Mouse (Mus musculus) layer of hippocampus, postnatal 14 days (tissue): ENCODE data around the gene Sept14. TPM values are rescaled to one million over a fixed set of nuclear protein-coding genes. Genes with fewer than 3 reads are reported as not detected.
"Not testable (repeated sequence)": the region's sequence is repeated elsewhere in the genome, so short reads cannot be mapped to it uniquely, and the experiment has no call there.

Experiments used
- DNase-seq, 2 experiments: peaks; one replicate each; pipeline ENCODE4 v3.0.0; 2021 to 2022; ENCODE audit warnings: low spot score in 2 of 2, mixed read lengths in 1 of 2
- long read RNA-seq, 2 experiments: library from polyadenylated mRNA; stranded (forward); transcript quantifications; one replicate each; pipeline ENCODE4 v2.0.0; 2021
- total RNA-seq, 2 experiments: library from RNA; stranded (reverse); gene quantifications; 2 replicates each; pipeline ENCODE4 v1.2.3; 2021

Gene Sept14
- total RNA-seq: not detected
- long read RNA-seq, experiment 1: 0 reads
- long read RNA-seq, experiment 2: 0 reads

DNA sequence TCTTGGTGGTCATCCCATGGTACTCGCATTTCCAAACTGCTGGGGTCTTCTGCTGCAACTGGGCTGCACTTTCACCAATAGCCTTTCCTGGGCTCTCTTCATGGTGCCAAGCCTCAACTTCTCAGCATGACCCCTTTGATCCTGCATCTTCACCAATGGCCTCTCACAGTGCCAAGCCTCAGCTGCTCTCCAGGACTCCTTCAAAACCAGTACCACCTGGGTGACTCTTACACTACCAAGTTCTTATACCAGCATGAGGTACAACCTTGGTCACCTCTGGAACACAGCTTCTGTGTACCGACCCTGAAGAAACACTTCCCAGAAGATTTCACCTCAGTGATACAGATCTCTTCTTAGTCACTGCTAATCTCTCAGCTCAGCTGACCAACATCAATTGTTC, at the start of gene Sept14:
Gene Sept14, minus strand, starts transcription at position 101 of the 400 bp plus-strand sequence.
- DNase-seq: no peak

DNA sequence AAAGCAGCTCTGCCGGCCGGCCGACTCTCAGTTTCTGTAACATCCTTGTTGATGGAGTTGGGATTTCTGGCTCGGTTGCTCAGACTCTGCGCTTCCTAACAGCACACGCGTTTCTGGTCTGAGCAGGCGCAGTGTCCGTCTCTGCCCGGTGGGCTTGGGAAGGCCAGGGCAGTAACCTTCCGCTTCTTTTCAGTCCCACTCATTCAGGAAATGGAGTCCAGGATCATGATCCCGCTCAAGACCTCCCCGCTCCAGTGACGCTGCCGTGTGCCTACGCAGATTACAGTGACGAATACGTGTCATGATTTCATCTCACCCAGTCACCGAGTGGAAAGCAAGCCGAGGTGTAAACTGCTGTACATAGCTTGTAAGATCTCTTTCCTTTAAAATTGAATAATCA, 48.6 kb upstream of the Sept14 start:
- no peak for DNase-seq

DNA sequence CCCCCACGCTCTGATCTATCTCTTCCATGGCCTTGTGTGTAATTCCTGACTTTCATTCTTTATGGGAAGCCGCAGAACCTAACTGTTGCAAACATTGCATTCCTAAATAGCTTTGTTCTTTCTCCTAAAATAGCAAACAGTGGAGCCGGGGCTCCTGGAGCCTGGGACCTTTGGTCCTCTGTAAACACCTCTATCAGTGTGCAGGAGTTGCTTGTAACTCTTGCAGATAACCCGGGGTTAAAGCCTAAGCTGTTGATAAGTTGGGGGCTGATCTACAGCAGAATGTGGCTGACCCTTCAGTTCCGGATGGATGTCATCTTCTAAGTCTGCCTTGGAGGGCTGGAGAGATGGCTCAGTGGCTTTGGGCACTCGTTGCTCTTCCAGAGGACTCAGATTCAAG, 35.7 kb upstream of the Sept14 start:
- DNase-seq: no peak

DNA sequence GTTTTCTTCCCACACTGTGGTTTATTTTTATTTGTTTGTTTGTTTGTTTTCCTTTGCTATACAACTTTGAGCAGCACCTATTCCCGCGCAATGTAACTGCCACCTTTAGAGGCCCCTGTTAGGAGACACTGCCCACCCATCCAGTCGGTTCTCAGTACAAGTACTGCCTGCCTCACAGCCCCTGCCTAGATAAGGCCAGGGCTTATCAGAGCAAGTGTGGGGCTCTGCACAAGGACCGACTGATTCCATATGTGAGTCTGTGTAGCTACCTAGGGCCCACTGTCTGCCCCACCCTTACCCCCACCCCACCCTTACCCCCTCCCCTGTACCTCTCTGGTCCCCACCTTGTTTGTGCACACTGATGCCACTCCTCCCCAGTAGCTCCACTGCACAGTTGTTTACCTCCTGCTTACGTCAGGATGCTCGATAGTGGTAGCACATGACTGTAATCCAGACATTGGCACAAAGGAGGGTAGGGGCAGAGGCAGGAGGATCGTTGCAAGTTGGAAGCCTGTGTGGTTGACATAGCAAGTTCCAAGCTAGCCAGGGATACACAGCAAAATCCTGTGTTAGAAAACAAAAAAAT, 34.7 kb upstream of the Sept14 start:
- no peak for DNase-seq

DNA sequence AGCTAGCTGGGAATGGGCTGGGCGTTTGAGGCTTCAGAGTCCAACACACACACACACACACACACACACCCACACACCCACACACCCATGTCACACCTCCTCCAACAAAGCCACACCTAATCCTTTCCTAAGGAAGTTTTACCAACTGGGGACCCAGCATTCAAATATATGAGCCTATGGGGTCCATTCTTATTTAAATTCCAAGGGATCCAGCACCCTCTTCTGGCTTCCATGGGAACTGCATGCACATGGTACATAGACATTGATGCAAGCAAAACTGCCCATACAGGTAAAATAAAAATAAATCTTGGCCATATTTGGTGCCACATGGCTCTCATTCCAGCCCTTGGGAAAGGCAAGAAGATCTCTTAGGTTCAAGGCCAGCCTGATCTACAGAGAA, 32.7 kb upstream of the Sept14 start:
- DNase-seq: peak; percentile 18 to 34

DNA sequence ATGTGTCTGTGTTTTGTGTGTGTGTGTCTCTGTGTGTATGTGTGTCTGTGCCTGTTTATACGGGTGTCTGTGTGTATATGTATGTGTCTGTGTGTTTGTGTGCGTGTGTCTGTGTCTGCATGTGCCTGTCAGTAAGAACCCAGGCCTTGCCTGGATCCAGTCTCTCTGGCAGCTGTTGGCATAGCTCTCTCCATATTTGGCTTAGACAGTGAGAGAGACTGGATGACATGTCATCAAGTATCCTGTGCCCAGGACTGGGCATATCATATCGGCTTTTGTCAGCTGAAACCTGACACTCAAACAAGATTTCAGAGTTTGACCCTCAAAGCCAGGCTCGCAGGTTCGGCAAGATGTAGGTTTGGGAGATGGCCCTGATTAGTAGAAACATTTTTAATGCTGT, 22.7 kb upstream of the Sept14 start:
- DNase-seq: no peak

DNA sequence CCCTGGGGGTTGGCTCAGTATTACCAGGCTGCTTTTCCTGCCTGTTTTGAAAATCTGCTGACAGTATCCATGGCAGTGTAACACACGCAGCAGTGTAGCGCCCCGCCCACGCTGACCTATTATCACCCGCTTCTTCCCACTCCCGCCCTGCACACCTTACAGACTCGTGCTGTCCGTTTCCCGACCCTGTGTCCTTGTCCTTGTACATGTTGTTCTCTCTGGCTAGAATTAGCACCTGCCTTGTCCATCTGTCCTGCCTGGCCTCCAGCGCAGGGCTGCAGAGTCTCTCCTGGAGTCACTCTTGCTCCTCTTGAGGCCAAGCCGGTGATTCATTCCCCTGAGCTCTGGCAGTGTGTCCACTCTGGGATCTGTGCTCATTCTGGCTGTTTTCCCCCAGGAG, 22.0 kb upstream of the Sept14 start:
- DNase-seq: no peak

DNA sequence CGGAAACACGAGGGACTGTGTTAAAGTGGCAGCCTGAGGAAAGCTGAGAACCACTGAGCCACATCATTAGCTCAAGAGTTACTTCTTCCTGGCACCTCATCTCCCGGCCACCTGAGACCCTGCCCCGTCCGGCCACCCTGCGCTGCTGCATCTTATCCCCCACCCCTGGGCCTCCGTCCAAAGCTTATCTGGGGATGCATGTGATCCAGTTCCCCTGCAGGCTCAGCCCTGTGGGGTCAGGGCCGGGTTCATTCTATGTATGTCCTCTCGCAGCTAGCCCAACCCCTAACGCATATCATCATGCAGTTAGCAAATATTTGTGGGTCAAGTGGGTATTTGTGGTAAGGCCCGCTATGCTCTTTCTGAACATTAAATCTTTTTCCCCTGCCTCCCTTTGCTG, 21.0 kb upstream of the Sept14 start:
- no peak for DNase-seq

DNA sequence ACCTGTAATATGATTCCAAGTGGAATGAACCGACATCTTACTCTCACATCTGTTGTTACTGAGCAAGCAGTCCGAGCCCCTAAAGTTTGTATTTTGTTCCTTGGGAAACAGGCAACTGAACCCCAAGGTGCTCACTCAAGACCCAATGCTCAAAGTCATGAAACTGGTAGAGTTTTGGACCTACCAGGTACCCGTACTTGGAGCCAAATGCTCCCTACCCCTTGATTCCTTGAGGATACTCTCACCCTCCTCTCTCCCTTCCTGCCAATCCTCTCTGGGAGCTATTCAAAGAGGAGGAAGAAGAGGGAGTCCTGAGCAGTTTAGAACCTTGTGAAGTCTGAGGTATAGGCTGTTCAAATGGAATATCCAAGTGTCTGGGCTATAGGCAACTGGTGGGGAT, 18.5 kb upstream of the Sept14 start:
- no peak for DNase-seq

DNA sequence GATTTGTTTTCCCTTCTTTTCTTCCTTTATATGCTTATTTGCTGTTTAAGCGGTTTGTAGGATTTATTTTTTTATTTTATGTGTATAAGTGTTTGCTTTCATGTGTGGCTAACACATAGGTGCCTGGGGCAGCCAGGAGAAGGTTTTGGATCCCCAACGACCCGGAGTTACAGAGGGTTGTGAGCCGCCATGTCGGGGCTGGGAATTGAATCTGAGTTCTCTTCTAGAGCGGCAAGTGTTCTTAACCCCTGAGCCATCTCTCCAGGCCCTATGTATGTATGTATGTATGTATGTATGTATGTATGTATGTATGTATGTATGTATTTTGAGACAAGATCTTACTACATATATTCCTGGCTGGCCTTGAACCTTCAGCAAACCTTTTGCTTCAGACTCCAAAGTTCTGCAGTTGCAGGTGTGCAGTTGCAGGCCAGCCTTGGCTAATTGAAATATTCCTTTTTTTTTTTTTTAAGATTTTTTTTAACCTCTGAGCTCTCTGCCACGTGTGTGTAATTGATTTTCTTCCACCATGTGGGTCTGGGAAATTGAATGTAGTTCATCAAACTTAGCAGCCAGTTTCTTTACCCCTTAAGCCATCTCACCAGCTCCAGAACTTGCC, 17.6 kb upstream of the Sept14 start:
- DNase-seq: no peak

DNA sequence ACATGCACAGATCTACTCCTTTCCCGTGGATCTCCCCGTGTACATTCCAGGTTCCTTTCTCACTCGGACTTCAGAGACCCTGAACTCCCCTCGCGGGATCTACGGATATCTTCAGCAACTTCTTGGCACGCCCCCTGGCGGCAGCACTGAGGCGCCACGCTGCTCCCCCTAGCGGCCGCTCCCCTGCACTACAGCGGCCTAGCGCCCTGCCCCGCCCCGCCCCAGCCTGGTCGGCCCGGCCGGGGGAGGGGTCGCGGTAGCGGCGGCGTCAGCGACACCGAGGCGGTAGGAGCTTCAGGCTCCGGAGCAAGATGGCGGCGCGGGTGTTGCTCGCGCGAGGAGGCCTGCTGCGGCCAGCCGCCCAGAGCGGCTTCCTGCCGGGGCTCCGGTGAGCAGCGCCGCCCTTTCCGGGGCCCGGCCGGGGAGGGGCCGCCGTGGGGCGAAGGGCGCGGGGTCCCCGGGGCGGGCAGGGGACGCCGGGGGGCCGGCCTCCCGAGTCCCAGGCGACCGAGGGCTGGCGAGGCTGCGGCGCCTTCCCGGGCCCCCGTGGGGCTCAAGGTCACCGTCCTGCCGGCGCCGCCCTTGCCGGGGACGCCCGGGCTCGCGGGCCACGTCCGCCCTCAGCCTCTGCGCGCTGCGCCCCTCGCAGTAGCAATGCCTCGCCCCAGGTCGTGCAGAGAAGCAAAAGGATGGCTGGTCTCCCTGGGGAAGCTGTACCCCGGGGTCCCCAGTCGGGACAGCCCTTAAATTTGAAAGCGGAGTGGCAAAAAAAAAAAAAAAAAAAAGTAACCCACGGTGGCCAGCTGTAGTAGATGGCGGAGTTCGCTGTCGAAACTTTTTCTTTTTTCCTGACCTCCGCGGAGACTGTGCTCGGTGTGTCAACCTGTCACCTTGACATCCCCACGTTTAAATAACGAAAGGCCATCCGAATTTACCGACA, 16.8 kb upstream of the Sept14 start, which contains the start of gene Nipsnap2:
Gene Nipsnap2, plus strand, starts transcription at position 230 of the 940 bp plus-strand sequence.
- DNase-seq: peak; percentile 91 to 95

DNA sequence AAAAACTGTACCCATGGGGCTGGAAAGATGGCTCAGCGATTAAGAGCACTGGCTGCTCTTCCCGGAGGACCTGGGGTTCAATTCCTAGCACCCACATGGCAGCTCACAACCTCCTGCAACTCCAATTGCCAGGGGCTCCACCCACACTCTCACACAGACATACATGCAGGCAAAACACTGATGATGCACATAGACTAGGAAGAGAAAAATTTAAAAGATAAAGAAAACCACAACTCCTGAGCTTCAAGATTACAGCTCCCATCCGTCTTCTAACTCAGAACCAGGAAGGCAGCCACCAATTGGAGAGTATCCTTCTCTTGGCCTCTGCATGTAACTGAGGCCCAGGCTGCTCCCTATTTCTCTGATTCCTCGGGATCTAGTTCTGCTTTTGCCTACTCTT, 16.0 kb upstream of the Sept14 start:
- DNase-seq: no peak

DNA sequence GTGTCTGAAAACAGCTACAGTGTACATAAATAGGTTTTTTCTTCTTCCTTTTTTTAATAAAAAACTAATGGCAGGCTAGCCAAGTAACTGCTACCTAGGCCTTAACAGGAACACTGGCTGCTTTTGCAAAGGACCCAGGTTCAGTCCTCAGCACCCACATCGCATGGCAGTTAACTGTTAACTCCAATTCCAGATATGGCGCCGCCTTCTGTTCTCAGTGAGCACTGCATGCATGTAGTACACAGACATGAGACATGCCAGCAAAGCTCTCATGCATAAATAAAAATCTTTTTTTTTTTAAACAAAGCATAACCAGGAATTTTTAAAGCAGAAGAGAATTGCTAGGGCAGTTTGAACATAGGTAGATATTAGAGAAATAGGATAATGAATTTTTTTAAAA, 11.9 kb upstream of the Sept14 start:
- no peak for DNase-seq

DNA sequence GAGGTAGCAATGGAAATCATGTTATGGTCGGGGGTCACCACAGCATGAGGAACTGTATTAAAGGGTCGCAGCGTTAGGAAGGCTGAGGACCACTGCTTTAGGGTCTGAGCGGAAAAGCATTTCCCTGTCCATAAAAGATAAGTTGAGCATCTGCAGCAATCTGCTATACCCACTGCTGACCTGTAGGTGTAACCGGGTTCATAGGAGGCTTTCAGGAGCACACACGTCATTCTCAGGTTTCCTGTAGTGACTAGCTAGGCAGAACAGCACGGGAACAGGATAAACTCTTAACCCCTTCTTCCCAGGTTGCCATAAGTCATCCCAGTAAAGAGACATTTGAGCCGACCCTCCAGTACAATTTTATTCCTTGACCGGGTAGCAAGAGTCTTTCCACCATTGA, 8.7 kb upstream of the Sept14 start:
- DNase-seq: no peak

DNA sequence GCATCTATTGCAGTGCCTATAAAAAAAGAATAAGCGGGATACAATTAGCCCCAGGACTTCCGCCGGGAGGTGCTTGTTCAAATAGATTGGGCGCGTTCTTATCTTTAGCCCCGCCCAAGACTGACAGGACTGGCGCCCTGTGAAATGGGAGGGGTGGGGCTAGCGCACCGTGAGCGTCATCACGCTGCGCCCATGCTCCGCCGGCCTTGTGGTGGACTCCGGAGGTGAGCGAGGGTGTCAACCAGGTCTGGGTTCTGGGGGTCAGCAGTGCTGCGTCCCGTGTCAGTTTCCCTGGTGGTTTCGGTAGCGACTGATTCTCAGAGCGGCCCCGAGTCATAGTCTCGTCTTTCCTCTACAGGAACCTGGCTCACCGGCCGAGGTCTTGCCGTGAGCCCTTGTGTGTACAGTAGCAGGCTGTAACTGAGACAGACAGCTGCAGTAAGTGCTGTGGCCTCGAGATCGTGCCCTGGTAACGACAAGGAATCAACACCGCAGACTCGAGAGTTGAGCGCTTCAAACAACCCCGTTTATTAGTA, 7.1 kb upstream of the Sept14 start, which contains the start of gene Mrps17:
Gene Mrps17, plus strand, starts transcription at position 172 of the 536 bp plus-strand sequence.
- peak; percentile 84 to 95 for DNase-seq

DNA sequence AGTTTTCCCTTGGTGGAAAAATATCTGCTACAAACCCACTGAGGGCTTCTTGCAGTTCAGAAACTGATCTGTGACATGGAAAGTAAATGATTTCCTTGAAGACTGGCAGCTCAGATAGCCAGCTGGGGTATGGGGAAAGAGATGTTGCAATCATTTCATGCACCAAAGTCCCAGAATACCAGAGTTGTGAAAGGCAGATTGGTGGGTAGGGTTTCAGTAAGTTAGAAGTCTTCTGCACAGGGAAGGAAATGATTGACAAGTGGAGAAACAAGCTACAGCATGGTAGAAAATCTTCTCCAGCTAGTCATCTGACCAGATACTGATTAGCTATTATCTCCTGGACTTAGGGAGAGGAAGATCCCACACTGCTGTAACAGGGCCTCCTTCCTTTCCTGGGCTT, 4.9 kb downstream of the Sept14 start:
- DNase-seq: no peak

DNA sequence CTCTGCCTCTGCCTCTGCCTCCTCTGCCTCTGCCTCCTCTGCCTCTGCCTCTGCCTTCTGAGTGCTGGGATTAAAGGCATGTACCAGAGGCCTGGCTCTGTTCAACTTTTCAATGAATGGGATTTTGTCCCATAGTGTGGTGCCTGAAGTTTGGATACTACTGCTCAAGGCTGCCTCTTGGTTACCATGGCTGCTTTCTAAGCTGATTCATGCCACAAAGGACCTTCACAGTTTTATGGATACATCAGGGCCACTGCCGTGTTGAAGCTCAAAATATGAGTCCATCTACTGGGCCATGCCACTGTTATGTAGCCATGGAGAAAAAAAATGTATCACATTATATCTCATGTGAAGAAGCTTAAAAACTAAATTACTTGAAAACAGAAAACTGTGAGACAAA, 6.6 kb downstream of the Sept14 start:
- DNase-seq: no peak

DNA sequence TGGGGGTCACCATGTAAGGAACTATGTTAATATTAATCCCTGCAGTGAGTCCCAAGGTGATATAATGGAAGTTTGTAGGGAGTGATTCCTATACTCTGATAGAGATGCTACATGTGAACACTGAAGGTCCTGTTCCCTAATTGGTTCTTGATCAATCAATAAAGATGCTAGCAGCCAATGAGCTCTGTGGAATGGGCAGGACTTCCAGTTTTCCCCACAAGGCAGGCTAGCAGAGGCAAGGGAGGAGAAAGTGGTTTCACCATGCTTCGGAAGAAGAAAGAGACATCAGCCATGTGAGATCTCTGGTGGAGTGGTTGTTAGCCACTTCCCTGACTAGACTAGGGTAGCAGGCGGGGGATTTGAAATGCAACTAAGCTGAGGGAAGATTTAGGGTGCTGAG, 7.8 kb downstream of the Sept14 start:
- DNase-seq: no peak

DNA sequence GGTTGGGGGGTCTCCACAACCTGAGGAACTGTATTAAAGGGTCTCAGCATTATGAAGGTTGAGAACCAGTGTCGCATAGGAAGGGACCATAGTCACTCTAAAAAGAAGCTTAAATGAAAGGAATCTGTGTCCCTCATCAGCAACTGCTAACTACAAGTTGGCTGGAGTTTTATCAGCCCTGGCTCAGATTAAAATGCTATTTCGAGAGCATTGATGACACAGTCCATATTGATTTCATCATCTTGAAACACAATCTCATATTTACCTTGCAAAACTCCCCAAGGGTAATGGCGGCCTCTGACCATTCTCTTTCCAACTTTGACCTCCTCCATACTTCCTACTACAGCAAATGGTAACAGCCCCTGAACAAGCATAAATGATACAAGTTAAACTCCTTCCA, 17.8 kb downstream of the Sept14 start:
- DNase-seq: no peak

DNA sequence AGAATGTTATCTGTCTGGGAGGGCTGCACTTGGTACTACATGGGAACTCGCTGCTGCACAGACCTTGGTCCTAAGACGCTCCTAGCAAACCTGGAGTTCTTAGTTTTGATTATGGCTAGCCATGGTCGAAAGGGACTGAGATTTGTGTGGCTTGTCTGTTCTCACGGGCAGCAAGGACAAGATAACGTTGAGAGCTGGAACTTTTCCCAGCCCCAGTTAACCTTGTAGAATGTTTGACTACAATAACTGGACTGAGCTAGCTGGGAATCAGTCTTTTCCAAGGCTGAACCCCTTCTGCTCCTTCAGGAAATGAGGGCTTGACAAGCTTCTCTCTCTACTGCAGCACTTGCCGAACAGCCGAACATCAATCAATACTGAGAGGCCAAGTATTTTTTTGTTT, 20.7 kb downstream of the Sept14 start:
- no peak for DNase-seq

DNA sequence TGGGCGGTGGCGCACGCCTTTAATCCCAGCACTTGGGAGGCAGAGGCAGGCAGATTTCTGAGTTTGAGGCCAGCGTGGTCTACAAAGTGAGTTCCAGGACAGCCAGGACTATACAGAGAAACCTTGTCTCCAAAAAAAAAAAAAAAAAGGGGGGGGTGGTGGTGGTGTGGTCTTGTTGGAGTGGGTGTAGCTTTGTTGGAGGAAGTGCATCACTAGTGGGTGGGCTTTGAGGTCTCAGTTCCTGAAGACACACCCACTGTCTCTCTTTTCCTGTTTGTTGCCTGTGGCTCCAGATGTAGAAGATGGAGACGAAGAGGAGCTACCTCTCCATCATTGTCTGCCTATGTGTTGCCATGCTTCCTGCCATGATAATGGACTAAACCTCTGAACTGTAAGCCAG, 23.2 kb downstream of the Sept14 start:
- not testable (repeated sequence) for DNase-seq

DNA sequence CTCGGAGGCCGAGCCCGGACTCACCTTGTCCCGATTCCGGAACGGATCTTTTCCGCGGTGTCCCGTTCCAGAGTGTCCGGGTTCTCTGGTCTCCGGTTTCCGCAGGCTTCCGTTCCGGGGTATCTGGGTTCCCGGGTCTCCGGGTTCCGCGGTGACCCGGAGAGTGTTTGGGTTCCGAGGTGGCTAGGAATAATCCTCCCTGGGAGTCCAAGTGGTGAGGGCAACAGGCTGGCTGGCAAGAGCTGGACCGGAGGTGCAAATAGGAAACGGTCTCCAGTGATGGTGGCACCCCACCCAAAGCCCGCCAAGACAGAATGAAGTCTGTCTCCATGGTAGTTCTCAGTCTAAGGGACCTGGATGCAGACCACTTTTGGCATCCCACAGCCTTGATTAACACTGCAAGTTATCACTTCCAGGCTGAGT, 38.3 kb downstream of the Sept14 start, which contains the start of gene Zfp11:
Gene Zfp11, minus strand, starts transcription at position 64 of the 423 bp plus-strand sequence.
- DNase-seq: peak; percentile 84 to 90
